Mouse (Mus musculus) activated CD4-positive, CD25-positive, alpha-beta regulatory T cell, adult 4 months (primary cell): Measurements from ENCODE around the gene Nrxn3. TPM values are rescaled to one million over a fixed set of nuclear protein-coding genes. Genes with fewer than 3 reads are reported as not detected.

Experiments used
- ATAC-seq: one replicate; pipeline ENCODE4 v1.8.0; 2017
- polyA plus RNA-seq, 2 experiments: library from polyadenylated mRNA; unstranded; fragments of 100-300 nt; shearing (Covaris generic); gene quantifications; one replicate each; pipeline ENCODE4 v1.2.1; 2017

Gene Nrxn3
- polyA plus RNA-seq, 2 experiments from 2014 or later: 0.08 TPM; not detected in 1

GRCm38 (mm10) chr12:90159911-90160310 is 1437.2 kb downstream of the Nrxn3 start:
- ATAC-seq: no peak

- ATAC-seq: no peak
Observed at GRCm38 (mm10) chr12:90166118-90166517, 1443.4 kb downstream of the Nrxn3 start.

- ATAC-seq: no peak
Observed at GRCm38 (mm10) chr12:90181566-90181965, 1458.9 kb downstream of the Nrxn3 start.

- ATAC-seq: no peak
Observed at GRCm38 (mm10) chr12:90183021-90183420, 1460.3 kb downstream of the Nrxn3 start.

- ATAC-seq: no peak
Observed at GRCm38 (mm10) chr12:90196161-90196560, 1473.5 kb downstream of the Nrxn3 start.

GRCm38 (mm10) chr12:90197994-90198393 is 1475.3 kb downstream of the Nrxn3 start:
- ATAC-seq: no peak

GRCm38 (mm10) chr12:90202501-90202900 is 1479.8 kb downstream of the Nrxn3 start:
- ATAC-seq: no peak

- ATAC-seq: no peak
Observed at GRCm38 (mm10) chr12:90211410-90211809, 1488.7 kb downstream of the Nrxn3 start.

- ATAC-seq: no peak
Observed at GRCm38 (mm10) chr12:90217060-90217459, 1494.4 kb downstream of the Nrxn3 start.

GRCm38 (mm10) chr12:90229062-90229461 is 1506.4 kb downstream of the Nrxn3 start:
- ATAC-seq: no peak

- no peak for ATAC-seq
Observed at GRCm38 (mm10) chr12:90236093-90236492, 1513.4 kb downstream of the Nrxn3 start.

- ATAC-seq: no peak
Observed at GRCm38 (mm10) chr12:90260301-90260700, 1537.6 kb downstream of the Nrxn3 start.

GRCm38 (mm10) chr12:90268111-90268510 is 1545.4 kb downstream of the Nrxn3 start:
- no peak for ATAC-seq

GRCm38 (mm10) chr12:90270763-90271379 is 1548.2 kb downstream of the Nrxn3 start:
- ATAC-seq: no peak

GRCm38 (mm10) chr12:90274621-90275236 is 1552.1 kb downstream of the Nrxn3 start:
- no peak for ATAC-seq

GRCm38 (mm10) chr12:90281236-90281635 is 1558.6 kb downstream of the Nrxn3 start:
- ATAC-seq: no peak

GRCm38 (mm10) chr12:90283022-90283421 is 1560.3 kb downstream of the Nrxn3 start:
- ATAC-seq: no peak

GRCm38 (mm10) chr12:90302671-90303070 is 1580.0 kb downstream of the Nrxn3 start:
- no peak for ATAC-seq

GRCm38 (mm10) chr12:90331806-90332205 is 1609.1 kb downstream of the Nrxn3 start:
- no peak for ATAC-seq

- ATAC-seq: no peak
Observed at GRCm38 (mm10) chr12:90332459-90332858, 1609.8 kb downstream of the Nrxn3 start.

- no peak for ATAC-seq
Observed at GRCm38 (mm10) chr12:90337496-90338228, 1615.0 kb downstream of the Nrxn3 start.

- ATAC-seq: no peak
Observed at GRCm38 (mm10) chr12:90338229-90338557, 1615.5 kb downstream of the Nrxn3 start.
